Mouse (Mus musculus): ENCODE data around the gene Fyn. TPM values are rescaled to one million over a fixed set of nuclear protein-coding genes. Genes with fewer than 3 reads are reported as not detected.

Gene Fyn
- polyA plus RNA-seq, 1 experiment from 2014 or later, result 105 TPM

DNA sequence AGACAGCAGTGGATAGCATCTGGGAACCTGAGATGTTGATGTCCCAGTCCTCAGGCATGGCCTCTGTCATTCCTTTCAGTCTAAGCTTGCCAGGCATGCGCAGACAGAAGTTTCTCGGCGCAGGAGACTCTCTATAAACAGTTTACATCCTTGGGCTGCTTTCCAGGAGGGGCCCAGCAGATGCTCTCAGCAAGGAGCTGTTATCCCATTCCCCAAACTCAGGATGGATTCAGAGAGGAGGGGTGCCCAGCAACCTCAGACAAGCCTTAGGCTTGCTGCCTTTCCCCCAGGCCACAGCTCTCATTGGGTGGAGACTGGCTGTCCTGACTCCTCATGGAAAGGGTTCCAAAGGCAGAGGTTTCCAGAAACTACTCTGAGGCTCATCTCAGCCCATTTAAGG, 242.6 kb downstream of the Fyn start:
- Histone ChIP-seq H3K9me3 (ENCODE audit: control insufficient read depth, low read length) (peaks cover 9% of the 10 kb centered on the region; the same call in 1 of the 2 replicates), H3K27ac (no peak overlapping the region), H3K36me3 (replicated peaks; ENCODE audit: control insufficient read depth, insufficient read depth) (no peaks in the 10 kb centered on the region), H3K27me3 (ENCODE audit: control insufficient read depth, insufficient read depth, low read length) (no peaks in the 10 kb centered on the region), H3K4me1 (replicated peaks; ENCODE audit: control insufficient read depth, insufficient read depth, low read length) (peaks cover 19% of the 10 kb centered on the region), H3K4me3 (replicated peaks; ENCODE audit: low read length) (no peak overlapping the region), H3K4me2 (replicated peaks) (no peak overlapping the region), H3K9ac (no peak overlapping the region)
- WGBS, result 78% methylated on average over 3 of the region's 3 CpGs
- DNase-seq (ENCODE audit: low spot score), result no peak
- no peak for ATAC-seq (ENCODE audit: low FRiP score)

DNA sequence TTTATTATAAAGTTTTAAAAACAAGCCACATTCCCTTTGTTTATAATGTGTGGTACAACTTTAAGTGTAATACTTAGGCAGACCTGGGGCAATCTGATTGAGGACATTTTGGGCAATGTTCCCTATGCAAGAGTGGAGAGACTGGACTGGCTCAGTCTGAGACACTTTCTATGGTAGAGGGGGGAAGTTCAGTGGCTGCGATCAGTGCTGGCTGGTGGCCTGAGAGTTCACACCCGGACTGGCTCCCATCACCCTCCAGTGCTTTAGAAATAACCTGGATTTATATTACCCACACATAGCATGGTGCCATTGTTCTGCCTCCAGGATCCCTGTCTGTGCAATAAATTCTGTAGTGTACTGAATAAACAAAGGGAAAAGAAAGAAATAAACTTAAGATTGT, 243.5 kb downstream of the Fyn start:
- no peak for DNase-seq (ENCODE audit: low spot score)
- no peak overlapping the region for H3K4me3 ChIP-seq (replicated peaks; ENCODE audit: low read length)
- no peaks in the 10 kb centered on the region for H3K36me3 ChIP-seq (replicated peaks; ENCODE audit: control insufficient read depth, insufficient read depth)
- H3K27ac ChIP-seq, result no peak overlapping the region
- H3K9ac ChIP-seq, result no peak overlapping the region
- H3K4me2 ChIP-seq (replicated peaks), result no peak overlapping the region
- WGBS, result 48% methylated on average over 2 of the region's 2 CpGs
- H3K4me1 ChIP-seq (replicated peaks; ENCODE audit: control insufficient read depth, insufficient read depth, low read length), result peaks cover 19% of the 10 kb centered on the region
- ATAC-seq (ENCODE audit: low FRiP score), result no peak
- H3K27me3 ChIP-seq (ENCODE audit: control insufficient read depth, insufficient read depth, low read length), result no peaks in the 10 kb centered on the region
- H3K9me3 ChIP-seq (ENCODE audit: control insufficient read depth, low read length), result peaks cover 1% of the 10 kb centered on the region; the same call in 1 of the 2 replicates

DNA sequence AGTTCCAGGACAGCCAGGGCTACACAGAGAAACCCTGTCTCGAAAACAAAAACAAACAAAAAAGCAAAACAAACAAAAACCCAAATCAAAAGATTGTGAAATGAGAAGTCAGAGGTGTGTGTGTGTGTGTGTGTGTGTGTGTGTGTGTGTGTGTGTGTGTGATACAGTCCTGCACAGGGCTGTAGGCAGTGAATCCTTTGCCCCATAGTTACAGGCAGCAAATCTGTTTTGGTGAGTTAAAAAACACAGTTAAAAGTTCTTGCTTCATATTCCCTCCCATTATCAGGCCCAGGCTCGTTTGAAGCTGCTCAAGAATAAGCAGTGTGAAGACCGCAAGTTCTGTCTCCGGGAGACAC, 244.0 kb downstream of the Fyn start, which contains the start of gene Traf3ip2:
Traf3ip2 (plus strand) TSS at position 302 of the 356 bp plus-strand sequence.
- no peak within 1 kb of the TSS for H3K9ac ChIP-seq
- H3K4me1 ChIP-seq (replicated peaks; ENCODE audit: control insufficient read depth, insufficient read depth, low read length), result peaks cover 19% of the 10 kb centered on the region
- no peak within 1 kb of the TSS for H3K27ac ChIP-seq
- H3K36me3 ChIP-seq (replicated peaks; ENCODE audit: control insufficient read depth, insufficient read depth), result no peaks in the 10 kb centered on the region
- no peaks in the 10 kb centered on the region for H3K27me3 ChIP-seq (ENCODE audit: control insufficient read depth, insufficient read depth, low read length)
- DNase-seq (ENCODE audit: low spot score) (no peak), ATAC-seq (ENCODE audit: low FRiP score) (no peak)
- H3K9me3 ChIP-seq (ENCODE audit: control insufficient read depth, low read length), result no peaks in the 10 kb centered on the region
- WGBS, result 57% methylated on average over 4 of the region's 4 CpGs
- H3K4me2 ChIP-seq (replicated peaks), result peak within 1 kb of the TSS; percentile 39
- no peak within 1 kb of the TSS for H3K4me3 ChIP-seq (replicated peaks; ENCODE audit: low read length)

DNA sequence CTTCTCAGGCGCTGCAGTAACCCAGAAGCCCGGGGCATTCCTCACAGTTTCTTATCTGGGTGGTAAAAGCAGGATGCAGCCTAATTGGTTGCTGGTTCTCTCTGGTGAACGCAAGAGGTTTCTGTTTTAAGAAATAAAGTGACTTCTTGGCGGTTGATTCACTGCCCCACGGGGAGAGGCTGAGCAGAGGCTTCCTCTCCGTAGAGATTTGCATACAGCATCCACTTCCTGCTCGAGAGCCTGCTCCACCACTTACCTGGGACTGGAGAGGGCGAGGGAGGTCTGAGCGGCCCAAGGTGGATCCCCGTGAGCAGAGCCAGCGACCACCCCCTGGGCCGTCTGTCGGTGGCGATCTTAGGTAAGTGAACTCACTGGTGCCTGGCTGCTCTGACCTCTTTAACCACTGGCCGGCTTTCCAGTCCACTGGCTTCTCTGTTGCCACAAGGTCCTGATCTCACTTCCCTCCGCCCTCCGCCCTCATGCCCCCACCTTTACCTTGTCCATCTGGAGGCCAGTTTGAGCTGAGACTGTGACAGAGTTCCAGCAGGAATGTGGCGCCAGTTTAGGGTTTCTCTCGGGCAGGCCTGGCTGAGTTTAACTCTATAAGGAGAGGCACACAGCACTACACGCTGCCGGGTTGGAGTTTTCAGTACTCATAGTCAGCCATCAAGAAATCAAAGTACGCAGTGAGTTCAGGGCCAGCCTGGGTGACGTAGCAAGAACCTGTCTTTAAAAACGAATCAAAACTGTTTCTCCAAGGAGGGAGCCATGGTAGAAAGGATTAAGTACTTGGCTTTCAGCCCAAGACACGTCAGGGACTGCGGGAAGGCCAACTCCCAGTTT, 244.6 kb downstream of the Fyn start:
- DNase-seq (ENCODE audit: low spot score), result no peak

DNA sequence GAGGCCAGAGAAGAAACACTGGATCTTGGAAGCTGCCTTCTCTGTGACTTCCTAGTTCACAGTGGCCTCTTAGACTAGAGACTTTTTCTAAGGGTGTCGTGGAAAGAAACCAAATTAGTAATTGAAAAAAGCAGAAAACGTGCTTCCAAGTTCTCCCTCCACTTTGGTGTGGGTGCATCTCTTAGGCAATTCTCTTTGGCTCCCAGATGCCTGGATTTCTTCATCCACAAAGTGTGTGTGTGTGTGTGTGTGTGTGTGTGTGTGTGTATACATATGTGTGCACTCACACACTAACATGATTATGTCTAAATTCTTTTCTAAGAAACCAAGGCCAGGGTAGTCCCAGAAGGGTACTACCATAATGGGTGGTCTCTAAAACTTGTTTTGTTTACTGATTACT, 245.3 kb downstream of the Fyn start:
- 37% methylated on average over 2 of the region's 2 CpGs for WGBS
- Histone ChIP-seq H3K27me3 (ENCODE audit: control insufficient read depth, insufficient read depth, low read length) (no peaks in the 10 kb centered on the region), H3K27ac (no peak overlapping the region), H3K9ac (no peak overlapping the region), H3K4me3 (replicated peaks; ENCODE audit: low read length) (no peak overlapping the region), H3K4me1 (replicated peaks; ENCODE audit: control insufficient read depth, insufficient read depth, low read length) (peaks cover 19% of the 10 kb centered on the region), H3K4me2 (replicated peaks) (no peak overlapping the region), H3K9me3 (ENCODE audit: control insufficient read depth, low read length) (no peaks in the 10 kb centered on the region), H3K36me3 (replicated peaks; ENCODE audit: control insufficient read depth, insufficient read depth) (no peaks in the 10 kb centered on the region)
- DNase-seq (ENCODE audit: low spot score) (no peak), ATAC-seq (ENCODE audit: low FRiP score) (no peak)

More for the DNA sequence above, 244.6 kb downstream of the Fyn start:
- Histone ChIP-seq H3K9me3 (ENCODE audit: control insufficient read depth, low read length) (no peaks in the 10 kb centered on the region), H3K27me3 (ENCODE audit: control insufficient read depth, insufficient read depth, low read length) (no peaks in the 10 kb centered on the region), H3K27ac (no peak overlapping the region), H3K4me1 (replicated peaks; ENCODE audit: control insufficient read depth, insufficient read depth, low read length) (peaks cover 19% of the 10 kb centered on the region), H3K36me3 (replicated peaks; ENCODE audit: control insufficient read depth, insufficient read depth) (no peaks in the 10 kb centered on the region), H3K9ac (no peak overlapping the region), H3K4me3 (replicated peaks; ENCODE audit: low read length) (no peak overlapping the region), H3K4me2 (replicated peaks) (peak overlapping the region; percentile 39)
- WGBS, result 18% methylated on average over 26 of the region's 26 CpGs
- ATAC-seq (ENCODE audit: low FRiP score), result peak; percentile 35; the same call in 1 of the 2 replicates

DNA sequence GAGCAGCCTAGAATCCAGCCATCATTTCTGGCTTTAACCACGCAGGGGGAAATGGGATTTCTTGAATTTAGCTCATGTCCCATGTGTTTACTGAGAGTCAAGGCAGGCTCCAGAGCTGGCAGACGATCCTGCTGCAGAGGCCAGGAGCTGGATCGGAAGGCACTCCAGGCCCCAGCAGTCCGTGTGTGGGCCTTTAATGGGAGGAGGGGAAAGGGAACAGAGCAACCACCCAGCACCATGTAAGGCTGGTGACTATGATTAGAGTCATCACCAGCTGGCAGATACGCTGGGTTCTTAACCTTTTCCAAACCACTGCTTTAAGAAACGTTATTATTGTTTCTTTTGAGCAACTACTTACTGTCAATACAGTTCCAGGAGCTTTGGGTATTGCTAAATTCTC, 246.0 kb downstream of the Fyn start:
- no peaks in the 10 kb centered on the region for H3K9me3 ChIP-seq (ENCODE audit: control insufficient read depth, low read length)
- WGBS, result 21% methylated on average over 6 of the region's 6 CpGs
- H3K4me1 ChIP-seq (replicated peaks; ENCODE audit: control insufficient read depth, insufficient read depth, low read length), result peaks cover 19% of the 10 kb centered on the region
- no peak overlapping the region; the same call in 1 of the 2 replicates for H3K27ac ChIP-seq
- H3K9ac ChIP-seq, result no peak overlapping the region
- no peaks in the 10 kb centered on the region for H3K36me3 ChIP-seq (replicated peaks; ENCODE audit: control insufficient read depth, insufficient read depth)
- no peak for DNase-seq (ENCODE audit: low spot score)
- no peak overlapping the region for H3K4me3 ChIP-seq (replicated peaks; ENCODE audit: low read length)
- no peak overlapping the region for H3K4me2 ChIP-seq (replicated peaks)
- peak; percentile 50; the same call in 1 of the 2 replicates for ATAC-seq (ENCODE audit: low FRiP score)
- no peaks in the 10 kb centered on the region for H3K27me3 ChIP-seq (ENCODE audit: control insufficient read depth, insufficient read depth, low read length)

Other genes starting within 250 kb of the Fyn start
- gene Fam229b, start 234.9 kb upstream of the Fyn start, polyA plus RNA-seq (2014; fragmentation: Nextera tagmentation; extraction: Ambion mirVana), result 30.5 and 38.9 TPM in 2 replicates
- 8.2 and 8.8 TPM in 2 replicates for gene Tube1, start 234.9 kb upstream of the Fyn start, polyA plus RNA-seq (2014; fragmentation: Nextera tagmentation; extraction: Ambion mirVana)
- gene Ccn6, start 205.1 kb upstream of the Fyn start, polyA plus RNA-seq (2014; fragmentation: Nextera tagmentation; extraction: Ambion mirVana), result 0.33 and 0.41 TPM in 2 replicates
- gene Traf3ip2, start 244.1 kb downstream of the Fyn start, polyA plus RNA-seq (2014; fragmentation: Nextera tagmentation; extraction: Ambion mirVana), result 8.3 and 10.1 TPM in 2 replicates

Measured in hindbrain, embryonic 14.5 days (tissue).